Mouse (Mus musculus): ENCODE results near the gene Casp8. TPM values are rescaled to one million over a fixed set of nuclear protein-coding genes. Genes with fewer than 3 reads are reported as not detected.
A peak's percentile ranks its signal among the peaks of the same experiment; 100 is the strongest.

Gene Casp8
- polyA plus RNA-seq, 1 experiment = 12.3 TPM

GRCm38 (mm10) chr1:58777583-58777982, 17.6 kb upstream of the Casp8 start:
- no peak for DNase-seq
- Histone ChIP-seq H3K27ac (ENCODE audit: control insufficient read depth, insufficient read depth, low read length) (no peak overlapping the region), H3K4me3 (ENCODE audit: control insufficient read depth, insufficient read depth, low read length) (no peak overlapping the region), H3K4me1 (replicated peaks; ENCODE audit: control insufficient read depth, insufficient read depth, low read length) (peaks cover 9% of the 10 kb centered on the region), H3K27me3 (ENCODE audit: control insufficient read depth, insufficient read depth, low read length) (no peaks in the 10 kb centered on the region), H3K36me3 (ENCODE audit: control insufficient read depth, insufficient read depth, low read length) (no peaks in the 10 kb centered on the region)
- no peak for TF ChIP-seq POLR2A (IDR thresholded peaks at IDR 0.05; ENCODE audit: control insufficient read depth, extremely low read depth, insufficient read depth, low read length, poor library complexity)
- WGBS = 97% methylated on average over 1 of the region's 1 CpGs

GRCm38 (mm10) chr1:58778226-58778625, 16.9 kb upstream of the Casp8 start:
- DNase-seq = peak; percentile 62
- H3K4me3 ChIP-seq (ENCODE audit: control insufficient read depth, insufficient read depth, low read length) = no peak overlapping the region
- TF ChIP-seq CTCF (IDR thresholded peaks at IDR 0.05; ENCODE audit: borderline replicate concordance, control insufficient read depth, extremely low read depth, insufficient read depth, low read length, poor library complexity) (no peak), POLR2A (IDR thresholded peaks at IDR 0.05; ENCODE audit: control insufficient read depth, extremely low read depth, insufficient read depth, low read length, poor library complexity) (no peak)
- H3K36me3 ChIP-seq (ENCODE audit: control insufficient read depth, insufficient read depth, low read length) = no peaks in the 10 kb centered on the region
- H3K4me1 ChIP-seq (replicated peaks; ENCODE audit: control insufficient read depth, insufficient read depth, low read length) = peaks cover 8% of the 10 kb centered on the region
- WGBS = 21% methylated on average over 1 of the region's 1 CpGs
- H3K27me3 ChIP-seq (ENCODE audit: control insufficient read depth, insufficient read depth, low read length) = no peaks in the 10 kb centered on the region
- H3K27ac ChIP-seq (ENCODE audit: control insufficient read depth, insufficient read depth, low read length) = no peak overlapping the region

GRCm38 (mm10) chr1:58786276-58786675, 8.9 kb upstream of the Casp8 start:
- Histone ChIP-seq H3K36me3 (ENCODE audit: control insufficient read depth, insufficient read depth, low read length) (no peaks in the 10 kb centered on the region), H3K27me3 (ENCODE audit: control insufficient read depth, insufficient read depth, low read length) (no peaks in the 10 kb centered on the region), H3K27ac (ENCODE audit: control insufficient read depth, insufficient read depth, low read length) (no peak overlapping the region), H3K4me3 (ENCODE audit: control insufficient read depth, insufficient read depth, low read length) (no peak overlapping the region), H3K4me1 (replicated peaks; ENCODE audit: control insufficient read depth, insufficient read depth, low read length) (no peaks in the 10 kb centered on the region)
- WGBS = 98% methylated on average over 2 of the region's 2 CpGs
- no peak for DNase-seq
- TF ChIP-seq POLR2A (IDR thresholded peaks at IDR 0.05; ENCODE audit: control insufficient read depth, extremely low read depth, insufficient read depth, low read length, poor library complexity) (no peak), CTCF (IDR thresholded peaks at IDR 0.05; ENCODE audit: borderline replicate concordance, control insufficient read depth, extremely low read depth, insufficient read depth, low read length, poor library complexity) (no peak)

DNA sequence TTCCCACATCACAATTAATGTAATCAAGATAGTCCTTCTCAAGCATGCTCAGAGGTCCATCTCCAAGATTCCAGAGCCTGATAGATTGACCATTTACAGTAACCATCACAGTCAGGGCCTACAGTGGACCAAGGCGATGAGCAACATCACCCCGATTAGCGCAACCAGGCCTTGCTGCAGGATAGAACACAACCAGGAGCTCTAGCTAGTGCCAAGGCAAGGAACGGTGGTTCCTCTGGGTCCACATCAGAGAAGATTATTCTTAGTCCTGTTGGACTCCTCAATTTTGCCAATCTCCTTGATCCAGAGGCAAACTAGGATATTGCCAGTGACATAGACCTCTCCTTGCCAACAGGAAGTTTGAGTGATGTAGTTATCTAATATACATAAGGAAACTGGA, 6.8 kb upstream of the Casp8 start:
- WGBS = 100% methylated on average over 4 of the region's 4 CpGs
- DNase-seq = no peak
- no peaks in the 10 kb centered on the region for H3K27me3 ChIP-seq (ENCODE audit: control insufficient read depth, insufficient read depth, low read length)

GRCm38 (mm10) chr1:58794705-58795104, 469 bp upstream of the Casp8 start:
- H3K27ac ChIP-seq (ENCODE audit: control insufficient read depth, insufficient read depth, low read length) = no peak overlapping the region; the same call in 1 of the 2 replicates
- TF ChIP-seq POLR2A (IDR thresholded peaks at IDR 0.05; ENCODE audit: control insufficient read depth, extremely low read depth, insufficient read depth, low read length, poor library complexity) (no peak), CTCF (IDR thresholded peaks at IDR 0.05; ENCODE audit: borderline replicate concordance, control insufficient read depth, extremely low read depth, insufficient read depth, low read length, poor library complexity) (no peak)
- no peak overlapping the region for H3K4me3 ChIP-seq (ENCODE audit: control insufficient read depth, insufficient read depth, low read length)
- H3K27me3 ChIP-seq (ENCODE audit: control insufficient read depth, insufficient read depth, low read length) = no peaks in the 10 kb centered on the region
- DNase-seq = no peak
- H3K4me1 ChIP-seq (replicated peaks; ENCODE audit: control insufficient read depth, insufficient read depth, low read length) = peaks cover 15% of the 10 kb centered on the region
- 57% methylated on average over 2 of the region's 2 CpGs for WGBS
- peaks cover 7% of the 10 kb centered on the region for H3K36me3 ChIP-seq (ENCODE audit: control insufficient read depth, insufficient read depth, low read length)

More for the DNA sequence above, 6.8 kb upstream of the Casp8 start:
- Histone ChIP-seq H3K4me1 (replicated peaks; ENCODE audit: control insufficient read depth, insufficient read depth, low read length) (no peaks in the 10 kb centered on the region), H3K4me3 (ENCODE audit: control insufficient read depth, insufficient read depth, low read length) (no peak overlapping the region), H3K36me3 (ENCODE audit: control insufficient read depth, insufficient read depth, low read length) (no peaks in the 10 kb centered on the region), H3K27ac (ENCODE audit: control insufficient read depth, insufficient read depth, low read length) (no peak overlapping the region)
- TF ChIP-seq CTCF (IDR thresholded peaks at IDR 0.05; ENCODE audit: borderline replicate concordance, control insufficient read depth, extremely low read depth, insufficient read depth, low read length, poor library complexity) = no peak

DNA sequence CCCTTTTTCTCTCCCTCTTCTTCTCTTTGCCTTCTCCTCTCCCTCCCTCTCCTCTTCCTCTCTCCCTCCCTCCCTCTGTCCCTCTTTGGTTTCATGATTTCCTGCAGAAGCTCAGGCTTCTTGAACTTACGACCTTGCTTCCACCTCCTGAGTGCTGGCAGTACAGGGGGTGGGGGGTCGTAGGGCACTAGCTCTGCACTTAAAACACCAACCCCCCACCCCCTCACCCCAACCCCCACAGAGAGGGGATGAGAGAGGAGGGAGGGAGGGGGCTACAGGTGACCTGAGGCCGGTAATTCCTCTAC, 837 bp downstream of the Casp8 start:
- Histone ChIP-seq H3K27me3 (ENCODE audit: control insufficient read depth, insufficient read depth, low read length) (no peaks in the 10 kb centered on the region), H3K4me1 (replicated peaks; ENCODE audit: control insufficient read depth, insufficient read depth, low read length) (peaks cover 15% of the 10 kb centered on the region), H3K36me3 (ENCODE audit: control insufficient read depth, insufficient read depth, low read length) (peaks cover 7% of the 10 kb centered on the region), H3K4me3 (ENCODE audit: control insufficient read depth, insufficient read depth, low read length) (peak overlapping the region; percentile 77), H3K27ac (ENCODE audit: control insufficient read depth, insufficient read depth, low read length) (peak overlapping the region; percentile 46)
- 2% methylated on average over 3 of the region's 3 CpGs for WGBS
- no peak for DNase-seq
- TF ChIP-seq POLR2A (IDR thresholded peaks at IDR 0.05; ENCODE audit: control insufficient read depth, extremely low read depth, insufficient read depth, low read length, poor library complexity) (no peak), CTCF (IDR thresholded peaks at IDR 0.05; ENCODE audit: borderline replicate concordance, control insufficient read depth, extremely low read depth, insufficient read depth, low read length, poor library complexity) (no peak)

- no peaks in the 10 kb centered on the region for H3K27me3 ChIP-seq (ENCODE audit: control insufficient read depth, insufficient read depth, low read length)
- no peak overlapping the region for H3K4me3 ChIP-seq (ENCODE audit: control insufficient read depth, insufficient read depth, low read length)
- TF ChIP-seq POLR2A (IDR thresholded peaks at IDR 0.05; ENCODE audit: control insufficient read depth, extremely low read depth, insufficient read depth, low read length, poor library complexity) (no peak), CTCF (IDR thresholded peaks at IDR 0.05; ENCODE audit: borderline replicate concordance, control insufficient read depth, extremely low read depth, insufficient read depth, low read length, poor library complexity) (no peak)
- H3K27ac ChIP-seq (ENCODE audit: control insufficient read depth, insufficient read depth, low read length) = no peak overlapping the region
- DNase-seq = no peak
- H3K4me1 ChIP-seq (replicated peaks; ENCODE audit: control insufficient read depth, insufficient read depth, low read length) = peaks cover 16% of the 10 kb centered on the region
- WGBS = 9% methylated on average over 4 of the region's 4 CpGs
- H3K36me3 ChIP-seq (ENCODE audit: control insufficient read depth, insufficient read depth, low read length) = peaks cover 7% of the 10 kb centered on the region
These were observed 1.7 kb downstream of the Casp8 start for GRCm38 (mm10) chr1:58796853-58797252.
